Mouse (Mus musculus) lung, postnatal 0 days (tissue): ENCODE measurements around the gene Scube3. TPM values are rescaled to one million over a fixed set of nuclear protein-coding genes. Genes with fewer than 3 reads are reported as not detected.

Experiments
- ATAC-seq: fragments of 200-750 bp; cut with Nextera tagmentation; 2 replicates; pipeline ENCODE4 v1.8.0; 2017; ENCODE audit warnings: moderate library complexity
- DNase-seq: peaks from one replicate; pipeline ENCODE4 v3.0.0-alpha.2; 2016; ENCODE audit warnings: low spot score
- H3K27ac ChIP-seq: fragments of 300-500 bp; sonication (generic); 2 replicates; pipeline ENCODE4 v1.5.1; 2014; ENCODE audit warnings: antibody characterized with exemption, mild to moderate bottlenecking, low read length, mixed read lengths
- H3K27me3 ChIP-seq: fragments of 300-500 bp; sonication (generic); replicated peaks from 2 replicates; pipeline ENCODE4 v1.6.1; 2014; ENCODE audit warnings: low read length, mixed read lengths; ENCODE audit not compliant: insufficient read depth
- H3K36me3 ChIP-seq: fragments of 300-500 bp; sonication (generic); 2 replicates; pipeline ENCODE4 v1.6.1; 2014; ENCODE audit warnings: low read length, mixed read lengths; ENCODE audit not compliant: insufficient read depth
- H3K4me1 ChIP-seq: fragments of 300-500 bp; sonication (generic); 2 replicates; pipeline ENCODE4 v1.6.1; 2014; ENCODE audit warnings: antibody characterized with exemption, low read depth, low read length, mixed read lengths; ENCODE audit not compliant: insufficient read depth
- H3K4me2 ChIP-seq: fragments of 300-500 bp; sonication (generic); replicated peaks from 2 replicates; pipeline ENCODE4 v1.6.1; 2014; ENCODE audit warnings: low read depth, mild to moderate bottlenecking, low read length, moderate library complexity, mixed read lengths
- H3K4me3 ChIP-seq: fragments of 300-500 bp; sonication (generic); 2 replicates; pipeline ENCODE4 v1.5.1; 2014; ENCODE audit warnings: low read depth, low read length
- H3K9ac ChIP-seq: fragments of 300-500 bp; sonication (generic); replicated peaks from 2 replicates; pipeline ENCODE4 v1.6.1; 2014; ENCODE audit warnings: low read depth, mild to moderate bottlenecking
- H3K9me3 ChIP-seq: fragments of 300-500 bp; sonication (generic); 2 replicates; pipeline ENCODE4 v1.6.1; 2016; ENCODE audit warnings: low read length, mixed read lengths
- CTCF ChIP-seq: IDR thresholded peaks from 2 replicates; pipeline ENCODE4 v1.5.1; 2016; ENCODE audit warnings: antibody characterized with exemption, mild to moderate bottlenecking
- EP300 ChIP-seq: IDR thresholded peaks from 2 replicates; pipeline ENCODE4 v1.6.1; 2016; ENCODE audit warnings: antibody characterized with exemption, mild to moderate bottlenecking, control low read depth
- WGBS: fragments of 180-500 bp; shearing (Covaris S2); extraction: QIAGEN DNeasy Blood & Tissue Kit; methylation state at CpG from one replicate; pipeline ENCODE4 v1.1.7; 2014; 5-methylcytosine and 5-hydroxymethylcytosine counted together
- polyA plus RNA-seq: library from polyadenylated mRNA; unstranded; fragments of >200 nt; fragmentation: Nextera tagmentation; extraction: Ambion mirVana; gene quantifications from 2 replicates; pipeline ENCODE4 v1.2.1, GENCODE M21; 2015

Scube3 gene
- polyA plus RNA-seq, 1 experiment from 2014 or later, result 0.30 TPM

GRCm38 (mm10) chr17:28163666-28164065, 21.7 kb downstream of the Scube3 start:
- peak; percentile 98 for TF ChIP-seq CTCF
- TF ChIP-seq EP300, result no peak
- Histone ChIP-seq H3K4me3 (no peak overlapping the region), H3K4me2 (no peak overlapping the region), H3K27me3 (no peaks in the 10 kb centered on the region; the same call in 1 of the 2 replicates), H3K36me3 (no peaks in the 10 kb centered on the region; the same call in 1 of the 2 replicates), H3K27ac (no peak overlapping the region), H3K9ac (no peak overlapping the region), H3K9me3 (no peaks in the 10 kb centered on the region), H3K4me1 (no peaks in the 10 kb centered on the region)
- DNase-seq (peak; percentile 87), ATAC-seq (peak; percentile 75)
- WGBS, result 12% methylated on average over 6 of the region's 6 CpGs

GRCm38 (mm10) chr17:28170460-28171305, 28.7 kb downstream of the Scube3 start:
- ATAC-seq, result no peak
- Histone ChIP-seq H3K9me3 (no peaks in the 10 kb centered on the region), H3K4me2 (no peak overlapping the region)

GRCm38 (mm10) chr17:28172690-28173089, 30.7 kb downstream of the Scube3 start:
- Histone ChIP-seq H3K36me3 (no peaks in the 10 kb centered on the region; the same call in 1 of the 2 replicates), H3K9ac (no peak overlapping the region), H3K4me2 (no peak overlapping the region), H3K27me3 (no peaks in the 10 kb centered on the region), H3K9me3 (no peaks in the 10 kb centered on the region), H3K27ac (no peak overlapping the region), H3K4me1 (peaks cover 16% of the 10 kb centered on the region; the same call in 1 of the 2 replicates), H3K4me3 (no peak overlapping the region)
- ATAC-seq, result peak; percentile 27
- no peak for TF ChIP-seq EP300
- TF ChIP-seq CTCF, result no peak
- DNase-seq, result peak; percentile 71
- WGBS, result 38% methylated on average over 9 of the region's 9 CpGs

More at GRCm38 (mm10) chr17:28170460-28171305, 28.7 kb downstream of the Scube3 start:
- peak; percentile 45 for DNase-seq
- Histone ChIP-seq H3K4me3 (no peak overlapping the region), H3K36me3 (no peaks in the 10 kb centered on the region; the same call in 1 of the 2 replicates), H3K27ac (no peak overlapping the region), H3K4me1 (peaks cover 14% of the 10 kb centered on the region; the same call in 1 of the 2 replicates), H3K9ac (no peak overlapping the region), H3K27me3 (no peaks in the 10 kb centered on the region)
- no peak for TF ChIP-seq EP300
- TF ChIP-seq CTCF, result no peak
- WGBS, result 87% methylated on average over 6 of the region's 6 CpGs

- Histone ChIP-seq H3K4me3 (peak within 1 kb of the TSS; percentile 72), H3K4me2 (peak within 1 kb of the TSS; percentile 78), H3K9me3 (no peaks in the 10 kb centered on the region), H3K27me3 (no peaks in the 10 kb centered on the region), H3K27ac (peak within 1 kb of the TSS; percentile 82), H3K4me1 (peaks cover 28% of the 10 kb centered on the region; the same call in 1 of the 2 replicates), H3K9ac (peak within 1 kb of the TSS; percentile 76), H3K36me3 (no peaks in the 10 kb centered on the region)
- TF ChIP-seq CTCF (no peak; the same call in 1 of the 2 replicates), EP300 (no peak)
- WGBS, result 1% methylated on average over 64 of the region's 82 CpGs
- DNase-seq (peak; percentile 95), ATAC-seq (peak; percentile 90)
Observed at GRCm38 (mm10) chr17:28176775-28177539, 35.0 kb downstream of the Scube3 start, which contains the start of gene Zfp523. Zfp523 (plus strand) TSS chr17:28177129.

- H3K27me3 ChIP-seq, result no peaks in the 10 kb centered on the region
- H3K27ac ChIP-seq, result peak overlapping the region; percentile 82
- peak overlapping the region; percentile 78 for H3K4me2 ChIP-seq
- peaks cover 21% of the 10 kb centered on the region; the same call in 1 of the 2 replicates for H3K4me1 ChIP-seq
- TF ChIP-seq CTCF, result no peak
- no peaks in the 10 kb centered on the region for H3K36me3 ChIP-seq
- ATAC-seq (peak; percentile 76), DNase-seq (peak; percentile 72)
- H3K4me3 ChIP-seq, result peak overlapping the region; percentile 72
- WGBS, result 7% methylated on average over 15 of the region's 22 CpGs
- H3K9ac ChIP-seq, result peak overlapping the region; percentile 76
- no peaks in the 10 kb centered on the region for H3K9me3 ChIP-seq
Observed at GRCm38 (mm10) chr17:28177540-28178046, 35.7 kb downstream of the Scube3 start.

- H3K4me3 ChIP-seq, result no peak overlapping the region
- ATAC-seq (no peak), DNase-seq (no peak)
- no peak for TF ChIP-seq EP300
- TF ChIP-seq CTCF, result no peak
- peaks cover 14% of the 10 kb centered on the region; the same call in 1 of the 2 replicates for H3K4me1 ChIP-seq
- H3K27me3 ChIP-seq, result no peaks in the 10 kb centered on the region
- 48% methylated on average over 4 of the region's 4 CpGs for WGBS
- no peaks in the 10 kb centered on the region for H3K9me3 ChIP-seq
- H3K36me3 ChIP-seq, result no peaks in the 10 kb centered on the region
- H3K27ac ChIP-seq, result no peak overlapping the region
- no peak overlapping the region for H3K9ac ChIP-seq
- no peak overlapping the region for H3K4me2 ChIP-seq
Observed at GRCm38 (mm10) chr17:28180331-28180730, 38.4 kb downstream of the Scube3 start.
